In genomic region chr5:150594649-150595339, GRCm38 (mm10) we compare ENCODE assay signal across 7 mouse cellular contexts. TPM values are rescaled to one million over a fixed set of nuclear protein-coding genes. Genes with fewer than 3 reads are reported as not detected.
DNase-seq lines count a peak whose midpoint lies in the region; ATAC-seq and TF ChIP-seq lines count a peak whose summit lies in the region.

No protein-coding gene starts in this region.

- peak overlapping the region; percentile 100 for H3K9ac ChIP-seq in liver, adult 2 months (ENCODE audit: low read depth, low read length)
- peak overlapping the region; percentile 80 for H3K9ac ChIP-seq in heart, embryonic 14.5 days (ENCODE audit: low read length)
- peak overlapping the region; percentile 96 for H3K9ac ChIP-seq in liver, embryonic 16.5 days (ENCODE audit: low read depth, low read length)

- no peaks in the 10 kb centered on the region for H3K27me3 ChIP-seq in liver, adult 2 months (ENCODE audit: control insufficient read depth, insufficient read depth, low read length)
- H3K27me3 ChIP-seq in heart, embryonic 14.5 days (ENCODE audit: control insufficient read depth, insufficient read depth, low read length) = peaks cover 10% of the 10 kb centered on the region; the same call in 1 of the 2 replicates
- H3K27me3 ChIP-seq in liver, embryonic 16.5 days (ENCODE audit: control insufficient read depth, insufficient read depth, low read depth, low read length) = no peaks in the 10 kb centered on the region

- TF ChIP-seq CTCF in liver, adult 2 months (IDR thresholded peaks at IDR 0.05; ENCODE audit: low read depth, low read length) = no peak

- peak; percentile 61 for DNase-seq in liver, adult 2 months (ENCODE audit: extremely low read depth, low read depth, low spot score)
- DNase-seq in liver = no peak
- DNase-seq in adrenal gland, postnatal 36 days = peak; percentile 60 to 61
- peak; percentile 31 for DNase-seq in yolk sac, embryonic 10.5 days (ENCODE audit: low spot score)
- no peak for DNase-seq in urinary bladder, adult 18-20 months (ENCODE audit: low spot score in 2 of 2)

- no peak for ATAC-seq in heart, embryonic 14.5 days (ENCODE audit: insufficient number of reproducible peaks, insufficient read depth, low FRiP score, low read depth)
- ATAC-seq in liver, embryonic 16.5 days (ENCODE audit: low read depth) = no peak; the same call in 1 of the 2 replicates

- H3K4me1 ChIP-seq in liver, adult 2 months (ENCODE audit: control insufficient read depth, insufficient read depth, low read length) = peaks cover 27% of the 10 kb centered on the region
- H3K4me1 ChIP-seq in heart, embryonic 14.5 days (ENCODE audit: control insufficient read depth in 2 of 2, insufficient read depth in 2 of 2, low read length in 2 of 2) = peaks cover 4 to 10% of the 10 kb centered on the region in 2 experiments; a peak in 3 of 4 replicates
- H3K4me1 ChIP-seq in liver, embryonic 16.5 days (ENCODE audit: control insufficient read depth, low read depth, low read length) = peaks cover 42% of the 10 kb centered on the region

- peaks cover 26% of the 10 kb centered on the region; the same call in 1 of the 2 replicates for H3K79me2 ChIP-seq in liver, adult 2 months (ENCODE audit: control insufficient read depth, insufficient read depth, low read length)

- H3K9me3 ChIP-seq in heart, embryonic 14.5 days (ENCODE audit: control insufficient read depth, low read length) = no peaks in the 10 kb centered on the region
- no peaks in the 10 kb centered on the region for H3K9me3 ChIP-seq in liver, embryonic 16.5 days (replicated peaks; ENCODE audit: control insufficient read depth, low read length)

- TF ChIP-seq POLR2A in liver, adult 2 months (IDR thresholded peaks at IDR 0.05; ENCODE audit: extremely low read depth, insufficient read depth, low read length) = no peak; the same call in 1 of the 2 replicates

- 6% methylated on average over 17 of the region's 17 CpGs for WGBS in liver, adult 2 months
- 8% methylated on average over 17 of the region's 17 CpGs for WGBS in heart, embryonic 14.5 days
- 11% methylated on average over 17 of the region's 17 CpGs for WGBS in liver, embryonic 16.5 days (ENCODE audit: insufficient replicate concordance)

- peak overlapping the region; percentile 100 for H3K4me2 ChIP-seq in heart, embryonic 14.5 days (ENCODE audit: low read length)
- peak overlapping the region; percentile 92 for H3K4me2 ChIP-seq in liver, embryonic 16.5 days (ENCODE audit: low read depth, low read length)

- H3K4me3 ChIP-seq in liver, adult 2 months (ENCODE audit: insufficient read depth, low read depth, low read length) = peak overlapping the region; percentile 96
- H3K4me3 ChIP-seq in heart, embryonic 14.5 days (ENCODE audit: control insufficient read depth in 1 of 2, insufficient read depth in 1 of 2, low read depth in 1 of 2, low read length in 2 of 2) = peak overlapping the region; percentile 56 to 88
- H3K4me3 ChIP-seq in liver, embryonic 16.5 days (ENCODE audit: low read depth, low read length) = peak overlapping the region; percentile 90

- H3K36me3 ChIP-seq in liver, adult 2 months (ENCODE audit: control insufficient read depth, insufficient read depth, low read length) = peaks cover 8% of the 10 kb centered on the region
- H3K36me3 ChIP-seq in heart, embryonic 14.5 days (ENCODE audit: control insufficient read depth, insufficient read depth, low read length) = no peaks in the 10 kb centered on the region
- peaks cover 3% of the 10 kb centered on the region; the same call in 1 of the 2 replicates for H3K36me3 ChIP-seq in liver, embryonic 16.5 days (ENCODE audit: control insufficient read depth, insufficient read depth)

- H3K27ac ChIP-seq in liver, adult 2 months (replicated peaks; ENCODE audit: insufficient read depth, low read depth, low read length) = peak overlapping the region; percentile 100
- H3K27ac ChIP-seq in heart, embryonic 14.5 days (replicated peaks in 1 of 2; ENCODE audit: control insufficient read depth in 1 of 2, insufficient read depth in 1 of 2, low read depth in 2 of 2, low read length in 2 of 2) = no peak overlapping the region
- peak overlapping the region; percentile 91 for H3K27ac ChIP-seq in liver, embryonic 16.5 days (ENCODE audit: low read length)

RNA-seq across cellular contexts. Expression of gene N4bp2l1, which starts 2.2 kb away (rescaled TPM):
- 81.9 and 90.1 TPM in 2 replicates for total RNA-seq in liver, adult 2 months (2014; rRNA removed)
- polyA plus RNA-seq in liver, adult 2 months (2012; rRNA removed) = 48.2 and 64.9 TPM in 2 replicates
- total RNA-seq in adrenal gland, postnatal 36 days (2021) = 10 to 100 TPM; 33.2 to 37.1 TPM
- 3.3 and 3.6 TPM in 2 replicates for polyA plus RNA-seq in heart, embryonic 14.5 days (2014; fragmentation: Nextera tagmentation; extraction: Ambion mirVana)
- polyA plus RNA-seq in liver, embryonic 16.5 days (2015; fragmentation: Nextera tagmentation; extraction: Ambion mirVana) = 17.4 and 17.7 TPM in 2 replicates

Comparison
In these comparisons a context has a peak if more than half of its experiments do, and no peak if none do; other contexts are left out.
1. DNase-seq: peak in liver, adult 2 months (single experiment), adrenal gland, postnatal 36 days (2 of 2) and yolk sac, embryonic 10.5 days (single experiment); none in liver (single experiment) and urinary bladder, adult 18-20 months (0 of 2).
2. H3K27ac ChIP-seq: peak in liver, adult 2 months (single experiment) and liver, embryonic 16.5 days (single experiment); none in heart, embryonic 14.5 days (0 of 2).
3. Peak in every context shown above with its lines, with median percentiles within 50 percentile points of each other: H3K4me3 ChIP-seq and H3K9ac ChIP-seq.